Mouse (Mus musculus): ENCODE results near the gene St3gal3. TPM values are rescaled to one million over a fixed set of nuclear protein-coding genes. Genes with fewer than 3 reads are reported as not detected.
A peak's percentile ranks its signal among the peaks of the same experiment; 100 is the strongest.

St3gal3 gene
- polyA plus RNA-seq, 1 experiment from 2014 or later: 8.1 TPM

DNA sequence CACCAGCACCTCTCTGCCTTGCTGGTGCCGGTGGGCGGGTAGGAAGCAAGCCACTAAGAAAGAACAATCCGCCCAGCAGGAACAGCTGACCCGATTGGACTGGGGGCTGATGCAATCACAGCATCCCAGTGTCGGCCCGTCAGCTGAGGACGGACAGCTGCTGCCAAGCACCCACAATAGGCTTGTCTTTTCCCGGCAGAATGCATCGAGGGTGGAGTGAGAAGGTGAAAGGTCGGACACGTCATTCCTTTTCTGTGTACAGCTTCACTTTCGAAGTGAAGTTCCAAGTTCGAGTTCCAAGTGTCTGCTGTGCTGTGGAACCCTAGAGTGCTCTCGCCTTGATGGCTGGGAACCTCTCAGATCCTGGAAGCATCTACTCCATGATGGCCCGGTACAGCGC is 3.1 kb upstream of the St3gal3 start:
- WGBS: 75% methylated on average over 16 of the region's 16 CpGs
- H3K4me1 ChIP-seq: peaks cover 13% of the 10 kb centered on the region
- no peak overlapping the region for H3K4me3 ChIP-seq
- H3K27ac ChIP-seq: no peak overlapping the region
- H3K9me3 ChIP-seq: no peaks in the 10 kb centered on the region
- H3K36me3 ChIP-seq: peaks cover 66% of the 10 kb centered on the region
- H3K27me3 ChIP-seq: no peaks in the 10 kb centered on the region
- H3K4me2 ChIP-seq: no peak overlapping the region
- H3K9ac ChIP-seq: no peak overlapping the region
- no peak for ATAC-seq (ENCODE audit: borderline replicate concordance, extremely low read depth, low FRiP score, low TSS enrichment)

DNA sequence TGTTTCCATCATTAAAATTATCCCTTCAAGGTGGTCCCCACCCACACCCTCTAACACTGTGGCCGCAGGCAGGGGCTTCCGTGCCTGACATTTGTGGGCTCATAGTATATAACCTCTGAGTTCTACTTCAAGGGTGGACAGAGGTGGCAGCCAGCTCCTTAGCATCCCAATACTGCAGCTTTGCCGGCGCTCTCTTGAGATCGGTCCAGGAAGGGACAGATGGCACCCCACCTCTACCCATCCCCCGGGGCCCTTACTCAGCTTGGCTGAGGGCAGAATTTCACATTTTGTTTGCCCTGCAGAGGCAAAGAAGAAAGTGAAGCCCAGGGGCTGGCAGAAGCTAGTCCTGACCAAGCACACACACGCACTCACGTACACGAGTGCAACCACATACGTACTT is 2.6 kb upstream of the St3gal3 start:
- H3K9me3 ChIP-seq: no peaks in the 10 kb centered on the region
- no peak overlapping the region for H3K9ac ChIP-seq
- 91% methylated on average over 10 of the region's 10 CpGs for WGBS
- no peak for ATAC-seq (ENCODE audit: borderline replicate concordance, extremely low read depth, low FRiP score, low TSS enrichment)
- no peak overlapping the region for H3K4me3 ChIP-seq
- no peaks in the 10 kb centered on the region for H3K27me3 ChIP-seq
- no peak overlapping the region for H3K4me2 ChIP-seq
- no peak overlapping the region for H3K27ac ChIP-seq
- peaks cover 60% of the 10 kb centered on the region for H3K36me3 ChIP-seq
- H3K4me1 ChIP-seq: peaks cover 13% of the 10 kb centered on the region

DNA sequence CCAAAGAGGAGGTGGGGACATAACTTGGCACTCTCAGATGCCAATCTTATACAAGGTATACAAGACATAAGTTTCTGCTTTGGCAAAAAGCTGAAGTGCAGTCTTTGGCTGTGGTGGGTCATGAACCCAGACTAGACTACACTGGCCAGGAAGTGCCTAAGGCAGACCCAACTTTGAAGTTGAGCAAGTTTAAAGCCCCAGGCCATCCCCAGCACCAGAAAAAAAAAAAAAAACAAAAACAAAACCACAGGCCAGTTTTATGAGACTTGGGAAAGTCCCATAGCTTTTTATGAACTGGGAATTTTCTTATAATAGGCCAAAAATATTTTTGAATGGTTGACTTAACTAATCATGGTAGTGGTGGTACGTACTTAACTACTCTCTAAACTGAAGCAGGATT is 700 bp upstream of the St3gal3 start:
- Histone ChIP-seq H3K27ac (peak overlapping the region; percentile 59; the same call in 1 of the 2 replicates), H3K9ac (peak overlapping the region; percentile 84), H3K36me3 (peaks cover 43% of the 10 kb centered on the region), H3K4me3 (peak overlapping the region; percentile 97), H3K27me3 (no peaks in the 10 kb centered on the region), H3K9me3 (no peaks in the 10 kb centered on the region), H3K4me2 (peak overlapping the region; percentile 80), H3K4me1 (peaks cover 13% of the 10 kb centered on the region)
- ATAC-seq (ENCODE audit: borderline replicate concordance, extremely low read depth, low FRiP score, low TSS enrichment): no peak
- WGBS: 84% methylated on average over 1 of the region's 1 CpGs

DNA sequence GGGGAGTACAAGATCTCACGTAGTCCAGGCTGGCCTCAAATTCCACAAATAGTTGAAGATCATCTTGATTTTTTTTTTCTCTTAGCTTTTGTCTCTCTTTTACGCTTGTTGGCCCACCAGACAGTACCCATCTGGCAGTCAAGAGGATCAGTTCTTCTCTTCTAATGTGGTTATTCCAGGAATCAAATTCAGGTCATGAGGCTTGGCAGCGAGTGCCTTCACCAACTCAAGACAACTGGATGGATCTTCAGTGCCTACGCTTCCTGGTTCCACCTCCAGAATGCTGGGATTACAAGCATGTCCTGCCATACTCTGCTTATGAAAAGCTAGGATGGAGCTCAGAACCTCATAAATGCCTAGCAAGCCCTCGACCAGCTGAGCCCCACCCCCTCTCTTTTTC is 3.4 kb downstream of the St3gal3 start:
- peaks cover 4% of the 10 kb centered on the region for H3K36me3 ChIP-seq
- WGBS: 88% methylated on average over 5 of the region's 5 CpGs

DNA sequence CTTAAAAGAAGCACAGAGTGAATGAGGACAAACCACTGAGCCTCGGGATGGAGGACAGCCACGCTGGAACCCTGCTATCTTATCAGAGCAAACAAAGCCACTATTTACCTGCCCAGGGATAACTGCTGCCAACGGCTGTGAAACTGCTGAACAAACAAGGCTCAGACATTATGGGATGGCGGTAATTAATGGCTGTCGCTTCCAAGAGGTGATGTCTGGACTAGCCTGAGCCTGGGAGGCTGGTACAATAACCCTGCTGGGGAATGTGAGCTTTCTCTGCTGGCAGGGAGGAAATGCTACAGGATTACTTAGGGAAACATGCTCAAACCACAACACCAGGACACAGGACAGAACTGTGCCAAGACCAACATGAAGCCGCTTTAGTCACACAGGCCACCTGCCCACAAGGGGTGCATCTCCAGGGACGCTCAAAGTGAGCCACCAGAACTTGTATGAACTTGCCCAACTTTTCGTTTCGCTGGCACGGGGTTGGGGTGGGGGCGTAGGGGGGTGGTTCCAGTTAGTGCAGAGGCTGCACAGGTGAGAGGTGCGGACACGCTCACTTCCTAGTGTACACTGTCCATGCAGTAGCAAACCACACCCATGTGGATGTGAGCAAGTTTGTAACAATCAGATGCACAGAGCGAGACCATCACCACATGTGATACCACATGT is 11.5 kb downstream of the St3gal3 start:
- Histone ChIP-seq H3K4me3 (no peak overlapping the region), H3K9me3 (no peaks in the 10 kb centered on the region), H3K4me2 (no peak overlapping the region), H3K27ac (no peak overlapping the region), H3K4me1 (peaks cover 3% of the 10 kb centered on the region; the same call in 1 of the 2 replicates), H3K36me3 (no peaks in the 10 kb centered on the region), H3K27me3 (no peaks in the 10 kb centered on the region), H3K9ac (no peak overlapping the region)
- ATAC-seq (ENCODE audit: borderline replicate concordance, extremely low read depth, low FRiP score, low TSS enrichment): peak; percentile 49; the same call in 1 of the 2 replicates
- WGBS: 63% methylated on average over 14 of the region's 14 CpGs

More for the DNA sequence above, 3.4 kb downstream of the St3gal3 start:
- no peak for ATAC-seq (ENCODE audit: borderline replicate concordance, extremely low read depth, low FRiP score, low TSS enrichment)
- Histone ChIP-seq H3K4me3 (no peak overlapping the region), H3K27ac (no peak overlapping the region), H3K4me2 (no peak overlapping the region), H3K9ac (no peak overlapping the region), H3K27me3 (no peaks in the 10 kb centered on the region), H3K9me3 (no peaks in the 10 kb centered on the region), H3K4me1 (peaks cover 13% of the 10 kb centered on the region)

DNA sequence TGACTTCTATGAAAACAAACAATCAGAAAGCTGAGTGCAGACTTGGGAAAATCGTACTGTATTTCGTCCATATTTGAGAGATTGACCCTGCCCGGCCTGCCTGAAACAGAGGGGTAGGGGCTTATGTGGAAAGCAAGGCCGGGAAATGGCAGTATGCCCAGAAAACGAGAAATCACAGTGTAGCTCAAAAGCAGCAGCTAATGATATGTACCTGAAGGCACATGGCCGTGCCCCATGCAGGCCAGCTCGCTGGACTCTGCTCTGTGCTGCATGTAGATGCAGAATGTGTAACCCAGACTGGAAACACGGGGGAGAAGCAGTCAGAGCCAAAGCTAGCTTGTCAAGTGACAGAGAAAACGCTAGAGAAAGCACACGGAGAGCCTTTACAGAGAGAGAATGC is 12.6 kb downstream of the St3gal3 start:
- H3K9me3 ChIP-seq: no peaks in the 10 kb centered on the region
- no peak overlapping the region for H3K4me3 ChIP-seq
- H3K4me1 ChIP-seq: peaks cover 3% of the 10 kb centered on the region; the same call in 1 of the 2 replicates
- no peaks in the 10 kb centered on the region for H3K36me3 ChIP-seq
- no peak for ATAC-seq (ENCODE audit: borderline replicate concordance, extremely low read depth, low FRiP score, low TSS enrichment)
- no peak overlapping the region for H3K9ac ChIP-seq
- no peaks in the 10 kb centered on the region for H3K27me3 ChIP-seq
- WGBS: 64% methylated on average over 10 of the region's 10 CpGs
- H3K4me2 ChIP-seq: no peak overlapping the region
- H3K27ac ChIP-seq: no peak overlapping the region

DNA sequence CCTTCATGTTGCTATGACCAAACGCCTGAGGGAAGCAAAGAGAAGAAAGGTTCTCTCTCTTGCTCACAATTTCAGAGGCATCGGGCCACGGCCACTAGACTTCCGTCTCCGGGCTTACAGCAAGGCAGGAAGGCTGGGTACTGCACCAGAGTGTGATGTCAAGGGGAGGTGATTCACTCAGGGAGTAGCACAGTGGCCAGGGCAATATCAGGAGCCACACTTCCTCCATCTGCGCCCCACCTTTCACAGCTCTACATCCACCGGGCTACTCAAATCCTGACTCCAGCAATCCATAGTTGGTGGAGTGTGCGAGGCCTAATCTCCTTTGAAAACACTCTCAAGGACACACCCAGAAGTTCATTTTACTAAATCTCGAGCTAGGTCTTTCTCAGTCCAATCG is 17.1 kb downstream of the St3gal3 start:
- Histone ChIP-seq H3K4me3 (no peak overlapping the region), H3K4me1 (peaks cover 10% of the 10 kb centered on the region; the same call in 1 of the 2 replicates), H3K4me2 (no peak overlapping the region), H3K27ac (no peak overlapping the region), H3K9ac (no peak overlapping the region), H3K27me3 (no peaks in the 10 kb centered on the region), H3K36me3 (no peaks in the 10 kb centered on the region), H3K9me3 (no peaks in the 10 kb centered on the region)
- ATAC-seq (ENCODE audit: borderline replicate concordance, extremely low read depth, low FRiP score, low TSS enrichment): no peak
- WGBS: 90% methylated on average over 10 of the region's 10 CpGs

DNA sequence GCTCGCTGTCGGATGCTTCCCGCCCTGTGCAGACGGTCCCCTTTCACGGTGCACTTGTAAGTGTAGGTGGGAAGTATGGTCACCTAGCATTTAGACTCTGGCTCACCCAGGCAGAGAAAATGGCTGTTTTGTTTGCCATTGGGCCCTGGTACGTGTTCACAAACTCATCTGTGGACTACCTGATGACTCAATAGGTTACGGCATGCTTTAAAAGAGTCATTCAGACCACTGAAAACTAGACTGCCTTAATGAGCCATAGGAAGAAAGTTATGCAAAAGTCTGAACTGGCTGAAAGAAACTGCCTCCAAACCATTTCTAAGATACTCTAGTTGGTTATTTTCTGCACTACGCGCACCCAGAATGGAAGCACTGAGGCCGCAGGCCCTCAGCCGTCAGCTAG is 18.6 kb downstream of the St3gal3 start:
- 0 out of 2 replicates have a peak, but pooled peaks cover 6% of the 10 kb centered on the region for H3K4me1 ChIP-seq
- no peak overlapping the region for H3K27ac ChIP-seq
- no peaks in the 10 kb centered on the region for H3K9me3 ChIP-seq
- no peaks in the 10 kb centered on the region for H3K36me3 ChIP-seq
- no peak overlapping the region for H3K9ac ChIP-seq
- no peaks in the 10 kb centered on the region for H3K27me3 ChIP-seq
- no peak overlapping the region for H3K4me3 ChIP-seq
- no peak overlapping the region for H3K4me2 ChIP-seq
- ATAC-seq (ENCODE audit: borderline replicate concordance, extremely low read depth, low FRiP score, low TSS enrichment): no peak
- 84% methylated on average over 11 of the region's 11 CpGs for WGBS

DNA sequence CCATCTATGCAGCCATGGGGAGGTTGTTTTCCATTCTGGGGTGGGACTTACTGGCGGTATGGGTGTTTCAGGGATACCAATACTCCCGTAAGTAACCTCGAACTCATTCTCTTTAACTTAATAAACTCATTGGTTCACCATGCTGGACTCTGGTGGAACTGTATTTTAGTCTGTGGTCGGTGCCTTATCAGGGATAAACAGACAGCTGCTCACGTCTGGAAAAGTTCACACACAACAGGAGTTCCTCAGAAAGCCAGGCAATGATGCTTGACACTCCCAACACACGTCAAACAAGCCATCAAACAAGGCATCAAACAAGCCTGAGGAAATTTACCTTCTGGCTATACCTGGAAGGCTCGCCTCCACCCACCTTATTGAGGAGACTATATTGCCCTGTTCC is 19.6 kb downstream of the St3gal3 start:
- Histone ChIP-seq H3K36me3 (no peaks in the 10 kb centered on the region), H3K27ac (no peak overlapping the region), H3K4me3 (no peak overlapping the region), H3K4me2 (no peak overlapping the region), H3K4me1 (0 out of 2 replicates have a peak, but pooled peaks cover 6% of the 10 kb centered on the region), H3K9ac (no peak overlapping the region), H3K9me3 (no peaks in the 10 kb centered on the region), H3K27me3 (no peaks in the 10 kb centered on the region)
- WGBS: 76% methylated on average over 7 of the region's 7 CpGs
- no peak for ATAC-seq (ENCODE audit: borderline replicate concordance, extremely low read depth, low FRiP score, low TSS enrichment)

DNA sequence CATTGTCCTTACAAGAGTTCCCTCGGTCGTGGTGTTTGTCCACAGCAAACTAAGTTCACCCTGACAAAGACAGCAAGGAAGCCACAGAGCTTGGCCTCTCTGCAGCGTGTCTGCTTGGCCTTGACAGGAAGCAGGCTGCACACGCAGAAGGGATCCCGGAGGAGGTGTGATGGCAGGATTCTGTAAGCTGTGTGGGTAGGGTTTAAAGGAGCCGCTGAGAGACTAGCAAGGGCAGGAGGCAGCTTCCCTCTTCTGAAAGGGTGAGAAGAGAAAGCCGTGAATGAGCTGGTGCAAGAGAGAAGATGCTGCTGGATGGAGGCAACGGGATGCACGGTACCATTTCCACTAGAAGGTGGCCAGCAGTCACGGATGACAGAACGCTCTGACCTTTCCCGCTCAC is 22.1 kb downstream of the St3gal3 start:
- no peak for ATAC-seq (ENCODE audit: borderline replicate concordance, extremely low read depth, low FRiP score, low TSS enrichment)
- no peaks in the 10 kb centered on the region for H3K27me3 ChIP-seq
- no peak overlapping the region for H3K27ac ChIP-seq
- no peak overlapping the region for H3K4me2 ChIP-seq
- H3K9me3 ChIP-seq: no peaks in the 10 kb centered on the region
- H3K36me3 ChIP-seq: no peaks in the 10 kb centered on the region
- no peak overlapping the region for H3K4me3 ChIP-seq
- 57% methylated on average over 12 of the region's 12 CpGs for WGBS
- H3K4me1 ChIP-seq: peaks cover 13% of the 10 kb centered on the region; the same call in 1 of the 2 replicates
- no peak overlapping the region for H3K9ac ChIP-seq

DNA sequence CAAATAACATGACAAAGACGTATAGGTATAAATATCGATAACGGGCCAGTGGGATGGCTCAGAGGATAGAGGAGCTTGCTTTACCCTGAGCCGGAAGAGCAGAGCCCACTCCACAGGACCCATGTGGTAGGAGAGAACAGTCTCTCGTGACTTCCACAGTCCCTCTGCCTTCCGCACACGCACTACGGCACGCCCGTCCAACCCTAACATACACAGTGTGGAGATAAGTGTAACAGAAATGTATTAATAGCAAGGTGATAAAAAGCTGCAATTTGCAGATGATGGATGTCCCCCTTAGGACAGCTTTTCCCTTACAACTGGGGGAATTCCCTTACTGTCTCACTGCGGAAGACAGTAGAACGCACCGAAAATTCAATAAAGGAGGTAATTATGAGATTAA is 25.1 kb downstream of the St3gal3 start:
- Histone ChIP-seq H3K4me2 (no peak overlapping the region), H3K27me3 (no peaks in the 10 kb centered on the region), H3K9me3 (no peaks in the 10 kb centered on the region), H3K9ac (no peak overlapping the region), H3K27ac (peak overlapping the region; percentile 45; the same call in 1 of the 2 replicates), H3K4me1 (peaks cover 17% of the 10 kb centered on the region; the same call in 1 of the 2 replicates), H3K36me3 (no peaks in the 10 kb centered on the region), H3K4me3 (no peak overlapping the region)
- ATAC-seq (ENCODE audit: borderline replicate concordance, extremely low read depth, low FRiP score, low TSS enrichment): no peak
- 56% methylated on average over 13 of the region's 13 CpGs for WGBS

DNA sequence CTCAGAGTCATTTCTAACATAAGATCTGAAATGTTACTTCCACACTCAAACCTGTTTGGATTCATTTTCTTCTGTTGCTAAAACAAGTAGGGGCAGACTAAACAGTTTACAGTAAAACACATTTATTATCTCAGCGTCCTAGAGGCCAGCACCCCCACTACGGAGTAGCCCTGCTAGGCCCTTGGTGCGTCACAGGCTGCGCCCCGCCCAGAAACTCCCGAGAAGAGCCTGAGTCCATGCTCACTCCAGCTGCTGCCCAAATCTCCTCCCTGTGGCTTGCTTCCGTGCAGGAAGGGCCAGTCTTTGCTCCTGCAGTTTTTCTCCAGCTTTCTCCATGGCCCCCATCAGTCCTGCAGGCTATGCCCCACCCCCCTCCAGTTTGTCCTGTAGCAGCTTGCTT is 25.9 kb downstream of the St3gal3 start:
- peak; percentile 89 for ATAC-seq (ENCODE audit: borderline replicate concordance, extremely low read depth, low FRiP score, low TSS enrichment)
- peaks cover 17% of the 10 kb centered on the region; the same call in 1 of the 2 replicates for H3K4me1 ChIP-seq
- no peaks in the 10 kb centered on the region for H3K27me3 ChIP-seq
- no peaks in the 10 kb centered on the region for H3K36me3 ChIP-seq
- H3K9me3 ChIP-seq: no peaks in the 10 kb centered on the region
- H3K4me2 ChIP-seq: no peak overlapping the region
- H3K4me3 ChIP-seq: no peak overlapping the region
- H3K27ac ChIP-seq: peak overlapping the region; percentile 45
- H3K9ac ChIP-seq: no peak overlapping the region
- 36% methylated on average over 7 of the region's 7 CpGs for WGBS
